Comparison of ENCODE assay signal across 22 mouse cellular contexts in the genomic region with DNA sequence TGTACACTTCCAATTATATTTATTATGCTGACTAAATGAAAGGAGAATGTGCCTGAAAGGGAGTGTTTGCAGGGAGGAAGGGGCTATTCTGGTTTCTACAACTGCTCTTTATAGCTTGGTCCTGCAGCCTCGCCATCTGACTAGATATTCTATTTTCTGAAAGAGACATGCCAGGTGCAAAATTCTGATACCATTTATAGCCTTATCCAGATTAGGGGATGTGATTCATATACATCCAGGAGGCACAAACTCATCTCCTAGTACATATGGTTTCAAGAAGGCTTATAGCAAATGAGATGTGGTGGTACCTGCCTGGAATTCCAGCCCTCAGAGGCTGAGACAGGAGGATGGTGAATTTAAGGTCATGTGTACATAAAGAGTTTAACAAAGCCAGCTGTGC.
"Had no signal": no experiment of that assay in that cellular context is flagged by ENCODE, and none has a peak within 500 bp of the region (broad histone marks: within the 10 kb centered on the region; RNA-seq: fewer than 3 reads in every experiment).

No protein-coding gene starts in this region.

- ATAC-seq: intestine, postnatal 0 days; liver, embryonic 12.5 days; midbrain, embryonic 13.5 days had no signal

- H3K27ac ChIP-seq: kidney, postnatal 0 days; layer of hippocampus, adult 2 months; limb, embryonic 10.5 days; limb, embryonic 13.5 days; liver, embryonic 12.5 days; liver, embryonic 15.5 days; lung, embryonic 15.5 days; midbrain, embryonic 10.5 days; midbrain, embryonic 13.5 days; neural tube, embryonic 12.5 days; neural tube, embryonic 15.5 days; stomach, postnatal 0 days had no signal

- H3K9me3 ChIP-seq: limb, embryonic 10.5 days; limb, embryonic 13.5 days; lung, embryonic 15.5 days; midbrain, embryonic 13.5 days; neural tube, embryonic 12.5 days; neural tube, embryonic 15.5 days had no signal

- H3K36me3 ChIP-seq: limb, embryonic 10.5 days; limb, embryonic 13.5 days; liver, embryonic 12.5 days; liver, embryonic 15.5 days; lung, embryonic 15.5 days; midbrain, embryonic 10.5 days; midbrain, embryonic 13.5 days; neural tube, embryonic 12.5 days; neural tube, embryonic 15.5 days had no signal

- DNase-seq: kidney, adult 2 months; kidney, postnatal 25 days; layer of hippocampus, adult 9-11 months; liver; lung, adult 18-20 months; lung, postnatal 10 days; lung, postnatal 36 days; thymus, postnatal 25 days had no signal

- H3K4me2 ChIP-seq: limb, embryonic 13.5 days; liver, embryonic 12.5 days; liver, embryonic 15.5 days; lung, embryonic 15.5 days; midbrain, embryonic 13.5 days; neural tube, embryonic 12.5 days; neural tube, embryonic 15.5 days had no signal

- H3K9ac ChIP-seq: limb, embryonic 13.5 days; liver, embryonic 12.5 days; liver, embryonic 15.5 days; lung, embryonic 15.5 days; midbrain, embryonic 13.5 days; neural tube, embryonic 12.5 days; neural tube, embryonic 15.5 days had no signal

- H3K27me3 ChIP-seq: limb, embryonic 13.5 days; liver, embryonic 12.5 days; liver, embryonic 15.5 days; lung, embryonic 15.5 days; megakaryocyte, embryonic 14.5 days; midbrain, embryonic 13.5 days; neural tube, embryonic 12.5 days; neural tube, embryonic 15.5 days had no signal

- H3K4me3 ChIP-seq: layer of hippocampus, adult 2 months; limb, embryonic 10.5 days; limb, embryonic 13.5 days; liver, embryonic 12.5 days; liver, embryonic 15.5 days; lung, embryonic 15.5 days; midbrain, embryonic 10.5 days; midbrain, embryonic 13.5 days; neural tube, embryonic 12.5 days; neural tube, embryonic 15.5 days had no signal

- H3K4me1 ChIP-seq: limb, embryonic 10.5 days; limb, embryonic 13.5 days; liver, embryonic 12.5 days; liver, embryonic 15.5 days; megakaryocyte, embryonic 14.5 days; neural tube, embryonic 12.5 days had no signal
